14 mouse cellular contexts compared by ENCODE assay signal in the genomic region with DNA sequence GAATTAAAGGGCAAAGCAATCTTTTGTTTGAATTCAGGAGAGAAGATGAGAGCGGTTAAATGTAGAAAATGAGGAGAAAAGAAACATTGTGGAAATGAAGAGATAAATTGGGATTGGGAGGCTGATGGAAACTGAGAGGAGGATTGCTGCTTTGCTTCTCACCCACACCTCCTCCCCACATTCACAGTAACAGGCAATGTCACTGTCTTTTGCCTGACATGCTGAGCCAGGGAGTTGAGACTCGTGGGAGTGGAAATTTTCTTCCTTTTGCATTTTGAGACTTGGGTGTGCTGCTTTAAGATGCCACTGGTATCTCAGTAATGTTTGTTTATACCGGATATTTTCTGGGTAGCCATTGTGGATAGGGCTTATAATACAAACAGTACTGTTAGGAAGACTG.
DNase-seq lines count a peak whose midpoint lies in the region; ATAC-seq lines count a peak whose summit lies in the region.
"Had no signal": no experiment of that assay in that cellular context is flagged by ENCODE, and none has a peak within 500 bp of the region (broad histone marks: within the 10 kb centered on the region; RNA-seq: fewer than 3 reads in every experiment).

No protein-coding gene starts in this region.

- peak overlapping the region; percentile 55 for H3K4me2 ChIP-seq in heart, embryonic 13.5 days
- H3K4me2 ChIP-seq in forebrain, embryonic 15.5 days (replicated peaks): no peak overlapping the region
- no peak overlapping the region for H3K4me2 ChIP-seq in neural tube, embryonic 15.5 days

- H3K36me3 ChIP-seq in heart, embryonic 13.5 days: peaks cover 9% of the 10 kb centered on the region
- H3K36me3 ChIP-seq in forebrain, embryonic 15.5 days: 0 out of 2 replicates have a peak, but pooled peaks cover under 1% of the 10 kb centered on the region
- H3K36me3 ChIP-seq in neural tube, embryonic 15.5 days: no peaks in the 10 kb centered on the region

- peak overlapping the region; percentile 21; the same call in 1 of the 2 replicates for H3K4me3 ChIP-seq in heart, embryonic 13.5 days
- H3K4me3 ChIP-seq in forebrain, embryonic 15.5 days: no peak overlapping the region
- H3K4me3 ChIP-seq in neural tube, embryonic 15.5 days (replicated peaks): no peak overlapping the region
- H3K4me3 ChIP-seq: erythroblast, embryonic 14.5 days had no signal

- H3K9ac ChIP-seq in heart, embryonic 13.5 days: peak overlapping the region; percentile 54
- H3K9ac ChIP-seq in forebrain, embryonic 15.5 days (replicated peaks): no peak overlapping the region
- H3K9ac ChIP-seq in neural tube, embryonic 15.5 days (replicated peaks): no peak overlapping the region

- 40% methylated on average over 3 of the region's 3 CpGs for whole genome bisulfite sequencing in heart, embryonic 13.5 days
- WGBS in forebrain, embryonic 15.5 days: 69% methylated on average over 3 of the region's 3 CpGs
- WGBS in neural tube, embryonic 15.5 days: 63% methylated on average over 3 of the region's 3 CpGs

- H3K4me1 ChIP-seq in heart, embryonic 13.5 days: peaks cover 52% of the 10 kb centered on the region
- H3K4me1 ChIP-seq in forebrain, embryonic 15.5 days: peaks cover 10% of the 10 kb centered on the region
- H3K4me1 ChIP-seq in neural tube, embryonic 15.5 days: peaks cover 10% of the 10 kb centered on the region; the same call in 1 of the 2 replicates

- no peaks in the 10 kb centered on the region for H3K27me3 ChIP-seq in heart, embryonic 13.5 days (replicated peaks)
- H3K27me3 ChIP-seq in forebrain, embryonic 15.5 days: no peaks in the 10 kb centered on the region
- H3K27me3 ChIP-seq in neural tube, embryonic 15.5 days (replicated peaks): no peaks in the 10 kb centered on the region
- H3K27me3 ChIP-seq: Patski had no signal

- intact Hi-C loops in heart, postnatal 36 days (cut with DNase I): no loop called here
- intact Hi-C loops in left cerebral cortex, postnatal 4 days (cut with DNase I): no loop called here

- ATAC-seq in heart, embryonic 13.5 days (ENCODE audit: extremely low read depth, insufficient number of reproducible peaks, low FRiP score, low TSS enrichment): no peak
- no peak for ATAC-seq in forebrain, embryonic 15.5 days (replicated peaks)
- no peak for ATAC-seq in neural tube, embryonic 15.5 days (ENCODE audit: low FRiP score)
- ATAC-seq: Patski had no signal

- no peaks in the 10 kb centered on the region for H3K9me3 ChIP-seq in heart, embryonic 13.5 days
- H3K9me3 ChIP-seq in forebrain, embryonic 15.5 days: no peaks in the 10 kb centered on the region
- H3K9me3 ChIP-seq in neural tube, embryonic 15.5 days (replicated peaks): no peaks in the 10 kb centered on the region

- H3K27ac ChIP-seq in heart, embryonic 13.5 days (replicated peaks): peak overlapping the region; percentile 46
- H3K27ac ChIP-seq in forebrain, embryonic 15.5 days (replicated peaks): no peak overlapping the region
- H3K27ac ChIP-seq in neural tube, embryonic 15.5 days (replicated peaks): no peak overlapping the region

- DNase-seq in heart, postnatal 36 days: no peak
- DNase-seq in left cerebral cortex, adult 11 months (ENCODE audit: low spot score): peak; percentile 24
- DNase-seq in left cerebral cortex, postnatal 4 days: no peak
- peak; percentile 65 for DNase-seq in testis, postnatal 14 days (ENCODE audit: low spot score)
- no peak for DNase-seq in testis, postnatal 10 days (ENCODE audit: low spot score)
- DNase-seq: adrenal gland, postnatal 10 days; cerebellum, adult 11-12 months; gastrocnemius, postnatal 14 days; thymus, postnatal 4 days had no signal

Comparison
In these comparisons a context has a peak if more than half of its experiments do, and no peak if none do; other contexts are left out.
1. DNase-seq: peak in left cerebral cortex, adult 11 months (single experiment) and testis, postnatal 14 days (single experiment); none in heart, postnatal 36 days (0 of 2), left cerebral cortex, postnatal 4 days (single experiment) and testis, postnatal 10 days (single experiment).